Mouse (Mus musculus) embryonic fibroblast, embryonic 13.5 days (primary cell): Measurements from ENCODE around the gene Fbxo3.

ENCODE experiments used
- CTCF ChIP-seq: IDR thresholded peaks from 2 replicates; pipeline ENCODE4 v1.5.1; 2011; ENCODE audit warnings: mild to moderate bottlenecking, control low read depth, low read length, moderate library complexity, borderline replicate concordance; ENCODE audit not compliant: insufficient read depth
- POLR2A ChIP-seq: IDR thresholded peaks from 2 replicates; pipeline ENCODE4 v1.6.1; 2011; ENCODE audit warnings: low read depth, mild to moderate bottlenecking, control low read depth, low read length, moderate library complexity

- no peak for TF ChIP-seq CTCF
- TF ChIP-seq POLR2A = no peak
Observed at GRCm38 (mm10) chr2:104044479-104045080, 17.1 kb downstream of the Fbxo3 start.
